Mouse (Mus musculus) hindbrain, embryonic 10.5 days (tissue): Measurements from ENCODE around the gene Cmc2. TPM values are rescaled to one million over a fixed set of nuclear protein-coding genes. Genes with fewer than 3 reads are reported as not detected.

ENCODE experiments used
- DNase-seq: peaks from one replicate; pipeline ENCODE4 v3.0.0-alpha.2; 2017; ENCODE audit warnings: low spot score
- H3K27ac ChIP-seq: fragments of 300-500 bp; sonication (generic); 2 replicates; pipeline ENCODE4 v1.5.1; 2016; ENCODE audit warnings: mild to moderate bottlenecking, moderate library complexity
- H3K27me3 ChIP-seq: fragments of 300-500 bp; sonication (generic); 2 replicates; pipeline ENCODE4 v1.6.1; 2016; ENCODE audit warnings: mild to moderate bottlenecking; ENCODE audit not compliant: poor library complexity, insufficient read depth, severe bottlenecking
- H3K36me3 ChIP-seq: fragments of 300-500 bp; sonication (generic); 2 replicates; pipeline ENCODE4 v1.6.1; 2016; ENCODE audit warnings: mild to moderate bottlenecking, moderate library complexity
- H3K4me1 ChIP-seq: fragments of 300-500 bp; sonication (generic); replicated peaks from 2 replicates; pipeline ENCODE4 v1.6.1; 2016; ENCODE audit warnings: mild to moderate bottlenecking
- H3K4me3 ChIP-seq: fragments of 300-500 bp; sonication (generic); 2 replicates; pipeline ENCODE4 v1.5.1; 2016; ENCODE audit warnings: mild to moderate bottlenecking, moderate library complexity
- H3K9me3 ChIP-seq: fragments of 300-500 bp; sonication (generic); 2 replicates; pipeline ENCODE4 v1.6.1; 2016; ENCODE audit warnings: mild to moderate bottlenecking, moderate library complexity
- WGBS: fragments of 180-500 bp; shearing (Covaris S2); methylation state at CpG from one replicate; pipeline ENCODE4 v1.1.7; 2016; 5-methylcytosine and 5-hydroxymethylcytosine counted together
- polyA plus RNA-seq: library from polyadenylated mRNA; unstranded; fragments of >200 nt; fragmentation: Nextera tagmentation; extraction: Ambion mirVana; gene quantifications from 2 replicates; pipeline ENCODE4 v1.2.1, GENCODE M21; 2016

Gene Cmc2
- polyA plus RNA-seq, 1 experiment from 2014 or later: 79.7 TPM

DNA sequence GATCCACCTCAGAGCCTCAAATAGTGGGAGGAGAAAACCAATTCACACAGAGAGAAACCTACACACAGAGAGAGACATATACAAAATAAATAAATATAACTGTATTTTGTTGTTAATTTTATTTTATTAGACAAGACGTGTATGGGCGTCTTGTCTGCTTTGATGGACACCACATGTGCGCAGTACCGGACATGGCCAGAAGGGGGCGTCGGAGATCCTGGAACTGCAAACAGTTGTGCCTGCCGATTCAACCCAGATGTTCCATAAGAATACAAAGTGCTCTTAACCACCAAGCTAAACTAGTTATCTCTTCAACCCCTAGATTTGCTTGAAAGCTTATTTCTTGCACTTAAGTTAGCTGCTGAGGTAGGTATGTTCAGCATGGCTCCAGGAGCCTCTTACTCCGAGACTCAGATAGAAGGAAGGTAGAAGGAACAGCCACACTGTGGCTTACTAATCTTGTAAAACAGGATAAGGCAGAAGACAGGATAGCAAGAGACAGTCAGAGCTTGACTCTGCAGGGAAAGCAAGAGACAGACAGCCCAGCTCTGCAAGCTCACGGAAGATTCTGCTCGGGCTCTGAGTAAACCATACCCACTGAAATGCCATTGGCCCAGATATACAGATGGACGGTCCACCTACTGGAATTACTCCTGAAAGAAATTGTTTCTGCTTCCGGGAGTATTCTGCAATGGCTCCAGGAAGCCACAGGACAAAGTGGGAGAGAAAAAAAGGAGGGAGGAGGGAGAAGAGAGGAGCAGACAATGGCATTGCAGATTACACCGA lies 54.9 kb downstream of the Cmc2 start:
- 75% methylated on average over 13 of the region's 13 CpGs for WGBS
- no peaks in the 10 kb centered on the region for H3K9me3 ChIP-seq
- no peak overlapping the region for H3K4me3 ChIP-seq
- no peaks in the 10 kb centered on the region for H3K36me3 ChIP-seq
- peaks cover 33% of the 10 kb centered on the region for H3K27me3 ChIP-seq
- peak; percentile 36 for DNase-seq
- H3K4me1 ChIP-seq: peaks cover 9% of the 10 kb centered on the region; the same call in 1 of the 2 replicates
- no peak overlapping the region for H3K27ac ChIP-seq

GRCm38 (mm10) chr8:116864514-116864913 lies 56.7 kb downstream of the Cmc2 start:
- H3K4me3 ChIP-seq: no peak overlapping the region
- H3K27ac ChIP-seq: no peak overlapping the region
- no peaks in the 10 kb centered on the region for H3K36me3 ChIP-seq
- no peak for DNase-seq
- H3K9me3 ChIP-seq: no peaks in the 10 kb centered on the region
- H3K4me1 ChIP-seq: peaks cover 9% of the 10 kb centered on the region; the same call in 1 of the 2 replicates
- H3K27me3 ChIP-seq: peaks cover 33% of the 10 kb centered on the region
- WGBS: 92% methylated on average over 3 of the region's 3 CpGs

- Histone ChIP-seq H3K36me3 (no peaks in the 10 kb centered on the region), H3K27ac (no peak overlapping the region), H3K9me3 (no peaks in the 10 kb centered on the region), H3K4me1 (peaks cover 9% of the 10 kb centered on the region; the same call in 1 of the 2 replicates), H3K4me3 (no peak overlapping the region), H3K27me3 (peaks cover 33% of the 10 kb centered on the region)
- no peak for DNase-seq
- 59% methylated on average over 9 of the region's 9 CpGs for WGBS
Observed at GRCm38 (mm10) chr8:116864022-116864387, 57.2 kb downstream of the Cmc2 start.

GRCm38 (mm10) chr8:116863357-116864021 lies 57.8 kb downstream of the Cmc2 start:
- Histone ChIP-seq H3K27ac (peak overlapping the region; percentile 45; the same call in 1 of the 2 replicates), H3K36me3 (no peaks in the 10 kb centered on the region), H3K4me3 (peak overlapping the region; percentile 49), H3K4me1 (peaks cover 9% of the 10 kb centered on the region; the same call in 1 of the 2 replicates), H3K27me3 (peaks cover 33% of the 10 kb centered on the region), H3K9me3 (no peaks in the 10 kb centered on the region)
- peak; percentile 48 for DNase-seq
- 4% methylated on average over 30 of the region's 30 CpGs for WGBS

DNA sequence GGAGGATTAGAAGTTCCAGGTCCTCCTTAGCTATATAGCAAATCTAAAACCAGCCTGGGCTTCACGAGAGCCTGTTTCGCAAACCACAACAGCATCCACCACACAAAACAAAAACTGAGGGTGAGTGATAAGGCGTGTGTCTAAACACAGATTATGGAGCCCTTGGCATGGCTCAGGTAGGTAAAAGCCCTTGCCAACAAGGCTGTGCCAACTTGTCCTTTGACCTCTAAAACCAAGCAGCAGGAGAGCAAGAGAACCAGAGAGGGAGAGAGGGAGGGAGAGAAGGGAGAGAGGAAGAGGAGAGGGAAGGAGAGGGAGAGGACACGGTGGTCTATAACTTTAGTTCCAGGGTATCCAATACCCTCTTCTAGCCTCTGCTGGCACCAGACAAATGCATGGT lies 59.1 kb downstream of the Cmc2 start:
- Histone ChIP-seq H3K27ac (no peak overlapping the region), H3K4me1 (peaks cover 7% of the 10 kb centered on the region; the same call in 1 of the 2 replicates), H3K27me3 (peaks cover 33% of the 10 kb centered on the region), H3K36me3 (no peaks in the 10 kb centered on the region), H3K4me3 (no peak overlapping the region), H3K9me3 (no peaks in the 10 kb centered on the region)
- WGBS: 83% methylated on average over 4 of the region's 4 CpGs
- DNase-seq: no peak

DNA sequence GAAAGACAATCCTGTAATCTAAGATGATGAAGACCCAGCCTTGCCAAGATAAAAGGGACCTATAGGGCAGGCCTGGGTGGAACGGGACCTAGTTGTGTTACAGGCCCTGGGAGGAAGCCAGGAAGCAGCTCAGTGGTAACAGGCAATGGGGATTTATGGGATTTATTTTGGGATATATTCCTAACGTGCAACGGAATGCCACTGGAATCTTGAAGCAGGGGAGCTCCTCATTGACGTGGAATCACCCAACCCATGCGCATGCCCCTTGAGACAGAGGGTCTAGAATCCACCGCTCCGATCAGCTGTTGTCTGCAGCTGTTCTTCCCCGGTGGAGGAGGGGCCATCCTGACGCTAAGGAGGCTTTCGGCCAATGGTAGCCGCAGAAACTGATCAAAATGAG lies 69.2 kb downstream of the Cmc2 start:
- no peaks in the 10 kb centered on the region for H3K9me3 ChIP-seq
- DNase-seq: no peak
- no peak overlapping the region for H3K27ac ChIP-seq
- H3K27me3 ChIP-seq: no peaks in the 10 kb centered on the region
- no peaks in the 10 kb centered on the region for H3K36me3 ChIP-seq
- WGBS: 86% methylated on average over 11 of the region's 11 CpGs
- H3K4me3 ChIP-seq: no peak overlapping the region
- no peaks in the 10 kb centered on the region for H3K4me1 ChIP-seq

DNA sequence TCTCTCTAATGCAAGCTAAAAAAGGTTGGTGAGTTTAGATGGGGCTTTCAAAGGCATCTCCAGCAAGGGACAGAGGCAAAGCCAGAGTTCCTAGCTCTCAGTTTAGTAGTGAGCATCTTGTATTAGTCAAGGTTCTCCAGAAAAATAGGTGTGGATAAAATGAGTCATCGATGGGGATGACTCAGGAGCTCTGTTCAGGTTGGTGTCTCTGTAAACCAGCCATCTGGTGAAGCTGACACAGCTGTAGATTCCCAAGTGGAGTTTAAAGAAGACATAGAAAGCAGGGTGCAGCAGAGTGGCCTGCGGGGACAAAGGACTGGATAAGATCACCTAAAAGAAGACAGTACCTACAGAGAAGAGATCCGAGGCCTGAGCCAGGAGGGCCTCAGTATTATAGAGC lies 73.2 kb downstream of the Cmc2 start:
- no peak for DNase-seq
- no peaks in the 10 kb centered on the region for H3K9me3 ChIP-seq

GRCm38 (mm10) chr8:116842678-116843077 lies 78.6 kb downstream of the Cmc2 start:
- H3K27me3 ChIP-seq: no peaks in the 10 kb centered on the region
- WGBS: 82% methylated on average over 6 of the region's 6 CpGs
- H3K9me3 ChIP-seq: no peaks in the 10 kb centered on the region
- H3K4me3 ChIP-seq: no peak overlapping the region
- no peak overlapping the region for H3K27ac ChIP-seq
- no peaks in the 10 kb centered on the region for H3K4me1 ChIP-seq
- H3K36me3 ChIP-seq: no peaks in the 10 kb centered on the region
- DNase-seq: no peak

More for the DNA sequence above, 73.2 kb downstream of the Cmc2 start:
- 86% methylated on average over 3 of the region's 3 CpGs for WGBS
- Histone ChIP-seq H3K4me3 (no peak overlapping the region), H3K36me3 (no peaks in the 10 kb centered on the region), H3K4me1 (no peaks in the 10 kb centered on the region), H3K27ac (no peak overlapping the region), H3K27me3 (no peaks in the 10 kb centered on the region)

Other genes starting within 250 kb of the Cmc2 start
- gene Cdyl2, start 188.5 kb downstream of the Cmc2 start, polyA plus RNA-seq: 5.9 and 7.4 TPM in 2 replicates
- gene Cenpn, start 275 bp upstream of the Cmc2 start, polyA plus RNA-seq: 48.3 and 62.6 TPM in 2 replicates
- gene Atmin, start 21.9 kb upstream of the Cmc2 start, polyA plus RNA-seq: 13.8 and 16.0 TPM in 2 replicates
- 2.8 and 4.2 TPM in 2 replicates for gene 1700030J22Rik, start 57.5 kb upstream of the Cmc2 start, polyA plus RNA-seq
- 153 and 181 TPM in 2 replicates for gene Gcsh, start 72.1 kb upstream of the Cmc2 start, polyA plus RNA-seq
- gene Pkd1l2, start 161.0 kb upstream of the Cmc2 start, polyA plus RNA-seq: 0.24 TPM in 1 of 2 replicates, not detected in the other
- gene Bco1, start 174.4 kb upstream of the Cmc2 start, polyA plus RNA-seq: 0.21 and 0.22 TPM in 2 replicates
- 2.1 and 2.8 TPM in 2 replicates for gene Gan, start 236.7 kb upstream of the Cmc2 start, polyA plus RNA-seq